Comparison of ENCODE assay signal across 19 mouse cellular contexts in genomic region chr3:50815716-50816115, GRCm38 (mm10).
DNase-seq lines count a peak whose midpoint lies in the region; ATAC-seq lines count a peak whose summit lies in the region.
"Had no signal": no experiment of that assay in that cellular context is flagged by ENCODE, and none has a peak within 500 bp of the region (broad histone marks: within the 10 kb centered on the region; RNA-seq: fewer than 3 reads in every experiment).

No protein-coding gene starts in this region.

- 0 out of 2 replicates have a peak overlapping the region, but pooled peaks have one; percentile 24 for H3K27ac ChIP-seq in heart, embryonic 13.5 days (replicated peaks)
- no peak overlapping the region for H3K27ac ChIP-seq in hindbrain, embryonic 11.5 days (ENCODE audit: low read depth, low read length)
- no peak overlapping the region for H3K27ac ChIP-seq in kidney, embryonic 14.5 days (ENCODE audit: low read depth, low read length)
- H3K27ac ChIP-seq: forebrain, embryonic 10.5 days; kidney, postnatal 0 days had no signal

- peak overlapping the region; percentile 59 for H3K4me2 ChIP-seq in heart, embryonic 13.5 days
- no peak overlapping the region for H3K4me2 ChIP-seq in hindbrain, embryonic 11.5 days (replicated peaks; ENCODE audit: low read depth, low read length)
- no peak overlapping the region for H3K4me2 ChIP-seq in kidney, embryonic 14.5 days (replicated peaks; ENCODE audit: low read depth, low read length)
- H3K4me2 ChIP-seq: midbrain, embryonic 11.5 days had no signal

- H3K4me3 ChIP-seq in heart, embryonic 13.5 days: 0 out of 2 replicates have a peak overlapping the region, but pooled peaks have one; percentile 18
- no peak overlapping the region for H3K4me3 ChIP-seq in hindbrain, embryonic 11.5 days (ENCODE audit: low read depth, low read length)
- no peak overlapping the region for H3K4me3 ChIP-seq in kidney, embryonic 14.5 days (ENCODE audit: low read length)
- H3K4me3 ChIP-seq: forebrain, embryonic 10.5 days had no signal

- peak; percentile 51 for ATAC-seq in cerebellum, adult (ENCODE audit: insufficient number of reproducible peaks, low FRiP score, low TSS enrichment)
- no peak for ATAC-seq in heart, embryonic 13.5 days (ENCODE audit: extremely low read depth, insufficient number of reproducible peaks, low FRiP score, low TSS enrichment)
- no peak for ATAC-seq in hindbrain, embryonic 11.5 days (ENCODE audit: low FRiP score)
- ATAC-seq in kidney, embryonic 14.5 days (ENCODE audit: low FRiP score, low TSS enrichment): no peak
- ATAC-seq: lung, postnatal 0 days had no signal

- WGBS in heart, embryonic 13.5 days: 35% methylated on average over 10 of the region's 10 CpGs
- WGBS in hindbrain, embryonic 11.5 days: 87% methylated on average over 10 of the region's 10 CpGs
- 88% methylated on average over 10 of the region's 10 CpGs for WGBS in kidney, embryonic 14.5 days

- no peak for DNase-seq in cerebellum, postnatal 4 days (ENCODE audit: low spot score in 2 of 2)
- DNase-seq in heart, adult 9 months (ENCODE audit: low spot score in 2 of 2): no peak
- peak; percentile 8 for DNase-seq in ovary, postnatal 36 days (ENCODE audit: low spot score)
- no peak for DNase-seq in ovary, postnatal 14 days (ENCODE audit: low spot score)
- DNase-seq in hindbrain, embryonic 11.5 days (ENCODE audit: low spot score): no peak
- DNase-seq: adrenal gland, adult 8-10 months; kidney, adult 11 months; left cerebral cortex, postnatal 4 days; liver; spleen, adult 18-20 months; thymus, postnatal 4 days had no signal

- no peaks in the 10 kb centered on the region for H3K9me3 ChIP-seq in heart, embryonic 13.5 days
- no peaks in the 10 kb centered on the region for H3K9me3 ChIP-seq in hindbrain, embryonic 11.5 days (ENCODE audit: control insufficient read depth, low read length)
- H3K9me3 ChIP-seq in kidney, embryonic 14.5 days (ENCODE audit: control insufficient read depth, low read length): no peaks in the 10 kb centered on the region
- H3K9me3 ChIP-seq: forebrain, embryonic 10.5 days had no signal

- peak overlapping the region; percentile 28; the same call in 1 of the 2 replicates for H3K9ac ChIP-seq in heart, embryonic 13.5 days
- H3K9ac ChIP-seq in hindbrain, embryonic 11.5 days (ENCODE audit: low read depth, low read length): no peak overlapping the region
- no peak overlapping the region for H3K9ac ChIP-seq in kidney, embryonic 14.5 days (ENCODE audit: low read depth, low read length)
- H3K9ac ChIP-seq: forebrain, postnatal 0 days had no signal

- H3K4me1 ChIP-seq in heart, embryonic 13.5 days: peaks cover 17% of the 10 kb centered on the region
- no peaks in the 10 kb centered on the region for H3K4me1 ChIP-seq in hindbrain, embryonic 11.5 days (replicated peaks; ENCODE audit: control insufficient read depth, insufficient read depth, low read length)
- H3K4me1 ChIP-seq in kidney, embryonic 14.5 days (ENCODE audit: control insufficient read depth, insufficient read depth, low read length): no peaks in the 10 kb centered on the region

- no peaks in the 10 kb centered on the region for H3K36me3 ChIP-seq in heart, embryonic 13.5 days
- no peaks in the 10 kb centered on the region for H3K36me3 ChIP-seq in hindbrain, embryonic 11.5 days (ENCODE audit: control insufficient read depth, insufficient read depth, low read length)
- no peaks in the 10 kb centered on the region for H3K36me3 ChIP-seq in kidney, embryonic 14.5 days (ENCODE audit: control insufficient read depth, insufficient read depth, low read length)
- H3K36me3 ChIP-seq: forebrain, embryonic 10.5 days had no signal

- H3K27me3 ChIP-seq in heart, embryonic 13.5 days (replicated peaks): no peaks in the 10 kb centered on the region
- H3K27me3 ChIP-seq in hindbrain, embryonic 11.5 days (ENCODE audit: control insufficient read depth, insufficient read depth, low read length): no peaks in the 10 kb centered on the region
- no peaks in the 10 kb centered on the region for H3K27me3 ChIP-seq in kidney, embryonic 14.5 days (ENCODE audit: control insufficient read depth, insufficient read depth, low read length)
